Mouse (Mus musculus) embryonic facial prominence, embryonic 10.5 days (tissue): ENCODE measurements around the gene Vps45. TPM values are rescaled to one million over a fixed set of nuclear protein-coding genes. Genes with fewer than 3 reads are reported as not detected.

Experiments used
- DNase-seq: peaks from one replicate; pipeline ENCODE4 v3.0.0-alpha.2; 2017; ENCODE audit warnings: low spot score
- H3K27ac ChIP-seq: fragments of 300-500 bp; sonication (generic); replicated peaks from 2 replicates; pipeline ENCODE4 v1.5.1; 2016; ENCODE audit warnings: mild to moderate bottlenecking
- H3K27me3 ChIP-seq: fragments of 300-500 bp; sonication (generic); replicated peaks from 2 replicates; pipeline ENCODE4 v1.6.1; 2016; ENCODE audit warnings: low read depth, mild to moderate bottlenecking; ENCODE audit not compliant: poor library complexity, severe bottlenecking
- H3K36me3 ChIP-seq: fragments of 300-500 bp; sonication (generic); replicated peaks from 2 replicates; pipeline ENCODE4 v1.6.1; 2016; ENCODE audit warnings: mild to moderate bottlenecking, moderate library complexity
- H3K4me1 ChIP-seq: fragments of 300-500 bp; sonication (generic); 2 replicates; pipeline ENCODE4 v1.6.1; 2016
- H3K4me3 ChIP-seq: fragments of 300-500 bp; sonication (generic); 2 replicates; pipeline ENCODE4 v1.5.1; 2016; ENCODE audit warnings: mild to moderate bottlenecking, moderate library complexity
- H3K9me3 ChIP-seq: fragments of 300-500 bp; sonication (generic); 2 replicates; pipeline ENCODE4 v1.6.1; 2016; ENCODE audit warnings: mild to moderate bottlenecking
- WGBS: fragments of 180-500 bp; shearing (Covaris S2); methylation state at CpG from one replicate; pipeline ENCODE4 v1.1.7; 2016; 5-methylcytosine and 5-hydroxymethylcytosine counted together
- polyA plus RNA-seq: library from polyadenylated mRNA; unstranded; fragments of >200 nt; fragmentation: Nextera tagmentation; extraction: Ambion mirVana; gene quantifications from 2 replicates; pipeline ENCODE4 v1.2.1, GENCODE M21; 2016

The Vps45 gene
- polyA plus RNA-seq, result 22.4 and 26.5 TPM in 2 replicates

DNA sequence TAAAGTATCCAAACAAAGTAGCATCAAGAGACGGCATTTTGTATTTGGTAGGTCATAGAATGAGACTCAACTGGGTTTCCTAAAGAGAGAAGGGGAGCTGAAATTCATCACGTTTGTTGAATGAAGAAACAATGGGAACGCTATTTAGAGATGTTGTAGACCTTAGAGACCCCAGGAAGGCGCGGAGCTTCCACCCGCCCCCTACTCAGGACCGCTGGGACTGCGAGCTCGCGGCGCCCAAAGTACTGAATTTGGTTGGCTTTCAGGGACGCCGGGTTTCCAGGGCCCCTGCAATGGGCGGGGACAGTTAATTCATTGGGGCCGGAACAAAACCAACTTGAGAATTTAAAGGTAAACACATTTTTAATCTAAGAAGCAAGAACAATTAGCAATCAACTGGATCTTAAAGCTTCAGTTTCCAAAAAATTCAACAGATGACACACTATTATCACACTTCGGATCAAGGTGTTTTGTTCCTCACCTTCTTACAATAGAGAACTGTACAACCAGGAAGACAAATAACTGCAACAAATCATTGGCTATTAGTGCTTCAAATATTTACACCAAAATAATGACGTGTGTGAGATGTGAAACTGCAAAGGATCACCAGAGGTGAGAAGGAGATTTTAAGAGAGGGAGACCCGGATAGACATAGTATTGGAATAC is at the start of gene Vps45:
Gene Vps45, minus strand, starts transcription at position 236 of the 666 bp plus-strand sequence.
- peak; percentile 78 for DNase-seq
- WGBS, result 1% methylated on average over 18 of the region's 18 CpGs
- H3K27me3 ChIP-seq, result no peaks in the 10 kb centered on the region
- peak within 1 kb of the TSS; percentile 90 for H3K27ac ChIP-seq
- no peaks in the 10 kb centered on the region for H3K9me3 ChIP-seq
- H3K36me3 ChIP-seq, result peaks cover 5% of the 10 kb centered on the region; the same call in 1 of the 2 replicates
- H3K4me1 ChIP-seq, result peaks cover 17% of the 10 kb centered on the region
- H3K4me3 ChIP-seq, result peak within 1 kb of the TSS; percentile 75

- WGBS, result 91% methylated on average over 4 of the region's 4 CpGs
- no peaks in the 10 kb centered on the region for H3K9me3 ChIP-seq
- peaks cover 37% of the 10 kb centered on the region for H3K4me1 ChIP-seq
- peaks cover 6% of the 10 kb centered on the region; the same call in 1 of the 2 replicates for H3K36me3 ChIP-seq
- DNase-seq, result no peak
- H3K27me3 ChIP-seq, result no peaks in the 10 kb centered on the region
- peak overlapping the region; percentile 96; the same call in 1 of the 2 replicates for H3K4me3 ChIP-seq
- no peak overlapping the region for H3K27ac ChIP-seq
Observed at GRCm38 (mm10) chr3:96106151-96106550, 47.9 kb upstream of the Vps45 start.

DNA sequence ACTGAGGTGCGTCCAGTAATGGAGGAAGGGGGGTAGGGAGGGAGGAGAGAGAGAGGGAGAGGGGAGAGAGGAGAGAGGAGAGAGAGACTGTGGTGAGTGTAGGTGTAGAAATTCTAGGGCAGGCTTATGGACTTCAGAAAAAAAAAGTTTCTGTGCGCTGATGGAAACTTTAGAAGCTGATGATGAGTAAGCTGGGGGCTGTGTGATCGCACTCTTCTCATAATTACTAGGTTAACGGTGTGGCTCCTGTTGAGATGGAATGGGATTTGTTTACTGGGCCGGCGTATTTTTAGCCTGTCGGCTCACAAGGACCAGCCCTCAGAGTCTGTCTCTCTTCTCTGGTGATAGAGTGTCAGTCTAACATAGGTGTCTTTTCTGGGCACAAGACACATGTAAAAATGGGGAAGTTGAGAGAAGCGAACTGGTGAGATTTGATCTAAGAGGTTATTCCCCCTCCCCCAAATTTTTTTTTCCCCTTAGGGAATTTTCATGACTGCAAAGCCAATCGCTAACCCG is 47.0 kb upstream of the Vps45 start:
- peak overlapping the region; percentile 96 for H3K4me3 ChIP-seq
- H3K9me3 ChIP-seq, result no peaks in the 10 kb centered on the region
- no peak for DNase-seq
- H3K4me1 ChIP-seq, result peaks cover 37% of the 10 kb centered on the region
- H3K27ac ChIP-seq, result peak overlapping the region; percentile 96
- WGBS, result 7% methylated on average over 10 of the region's 10 CpGs
- H3K36me3 ChIP-seq, result peaks cover 6% of the 10 kb centered on the region; the same call in 1 of the 2 replicates
- no peaks in the 10 kb centered on the region for H3K27me3 ChIP-seq

DNA sequence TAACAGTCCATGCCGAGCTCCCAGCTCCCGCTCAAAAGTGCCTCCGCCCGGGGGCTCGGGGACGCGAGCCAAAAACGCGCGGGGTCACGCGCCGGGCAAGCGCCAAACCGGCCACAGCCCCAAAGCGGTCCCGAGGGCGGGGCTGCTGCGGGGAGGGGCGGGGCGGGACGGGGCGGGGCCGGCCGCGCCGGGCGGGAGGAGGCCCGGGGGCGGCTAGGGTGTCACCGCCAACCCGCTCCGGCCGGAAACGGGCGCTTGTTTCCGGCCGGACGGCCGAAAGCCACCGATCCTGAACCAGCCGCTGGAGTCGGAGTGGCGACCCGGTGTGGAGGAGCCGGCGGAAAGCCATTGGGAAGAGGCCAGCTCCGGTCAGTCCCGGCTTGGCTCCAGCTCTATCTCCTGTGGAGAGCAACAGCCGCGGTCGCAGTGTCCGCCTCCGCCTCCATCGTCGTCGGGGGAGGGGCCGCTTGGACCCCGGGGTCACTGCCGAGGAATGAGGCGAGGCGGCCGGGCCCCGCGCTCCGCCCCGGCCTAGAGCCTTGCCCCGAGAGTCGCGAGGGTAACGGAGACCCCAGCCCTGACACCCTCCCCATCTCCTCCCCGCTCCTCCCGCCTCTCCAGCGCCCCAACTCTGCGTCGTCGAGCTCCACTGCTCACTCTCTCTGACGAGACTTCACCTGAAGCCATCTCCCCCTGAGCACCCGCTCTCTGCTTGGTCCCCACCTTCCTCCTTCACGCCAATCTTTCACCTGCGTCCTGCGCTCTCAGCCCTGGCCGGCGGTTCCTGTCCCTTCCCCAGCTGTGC is 46.2 kb upstream of the Vps45 start, which contains the start of gene Otud7b:
Gene Otud7b, plus strand, starts transcription at position 267 of the 805 bp plus-strand sequence.
- H3K4me1 ChIP-seq, result peaks cover 37% of the 10 kb centered on the region
- no peaks in the 10 kb centered on the region for H3K9me3 ChIP-seq
- WGBS, result under 1% methylated on average over 81 of the region's 84 CpGs
- no peaks in the 10 kb centered on the region for H3K27me3 ChIP-seq
- peak; percentile 91 for DNase-seq
- H3K4me3 ChIP-seq, result peak within 1 kb of the TSS; percentile 96
- H3K27ac ChIP-seq, result peak within 1 kb of the TSS; percentile 96
- peaks cover 6% of the 10 kb centered on the region; the same call in 1 of the 2 replicates for H3K36me3 ChIP-seq

DNA sequence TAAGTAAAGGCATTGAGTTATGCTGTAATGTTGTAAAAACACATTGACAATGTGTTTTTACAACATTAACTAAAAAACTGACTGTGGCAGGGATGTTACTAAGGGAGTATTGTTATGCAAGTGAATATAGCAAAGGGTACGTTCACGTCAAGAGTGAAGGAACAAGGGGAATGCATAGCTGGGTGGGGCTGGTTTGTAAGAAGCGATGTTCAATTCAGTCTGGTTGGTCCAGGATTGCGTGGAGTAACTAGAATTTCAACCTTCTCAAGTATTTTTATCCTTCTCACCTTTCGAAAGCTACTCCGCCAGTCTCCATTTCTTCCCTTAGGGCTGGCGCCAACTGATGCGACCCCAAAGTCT is 45.6 kb upstream of the Vps45 start:
- H3K9me3 ChIP-seq, result no peaks in the 10 kb centered on the region
- DNase-seq, result no peak
- H3K36me3 ChIP-seq, result 0 out of 2 replicates have a peak, but pooled peaks cover 2% of the 10 kb centered on the region
- peaks cover 37% of the 10 kb centered on the region for H3K4me1 ChIP-seq
- peak overlapping the region; percentile 96 for H3K4me3 ChIP-seq
- H3K27ac ChIP-seq, result peak overlapping the region; percentile 96
- H3K27me3 ChIP-seq, result no peaks in the 10 kb centered on the region
- 4% methylated on average over 8 of the region's 8 CpGs for WGBS

DNA sequence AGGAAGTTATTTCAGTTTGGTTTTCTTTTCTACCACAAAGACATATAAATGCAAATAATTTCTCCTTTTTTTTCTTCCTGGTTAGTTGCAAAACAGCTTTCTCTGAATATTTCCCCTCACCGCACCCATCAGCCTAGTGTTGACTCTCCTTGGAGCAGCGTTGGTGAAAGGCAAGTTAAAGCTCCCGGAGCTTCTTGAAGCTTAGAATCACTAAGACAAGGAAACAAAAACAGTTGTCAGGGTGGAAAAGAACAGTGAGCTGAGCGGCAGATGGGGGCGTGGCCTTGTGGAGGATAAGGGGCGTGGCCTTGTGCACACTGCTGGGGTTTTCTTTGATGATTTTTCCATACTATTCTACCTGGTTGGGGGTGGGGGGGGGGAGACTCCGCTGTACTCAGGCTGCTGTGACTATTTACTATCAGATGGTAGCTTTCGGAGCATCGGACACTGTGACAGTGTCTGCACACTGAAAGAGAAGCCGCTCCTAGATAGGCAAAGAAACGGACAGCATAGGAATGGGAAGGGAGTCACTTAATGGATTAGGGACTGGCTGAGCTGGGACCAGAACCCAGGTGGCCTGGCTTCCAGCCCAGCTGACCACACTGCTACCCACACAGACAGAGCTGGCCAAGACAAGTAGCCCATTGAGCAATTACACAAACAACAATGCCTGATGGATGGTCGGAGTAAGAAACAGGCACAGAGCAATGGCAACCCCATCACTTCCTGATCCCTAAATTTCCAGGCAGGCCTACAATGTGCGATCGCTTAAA is 44.0 kb upstream of the Vps45 start:
- peaks cover 37% of the 10 kb centered on the region for H3K4me1 ChIP-seq
- H3K36me3 ChIP-seq, result no peaks in the 10 kb centered on the region
- H3K27me3 ChIP-seq, result no peaks in the 10 kb centered on the region
- WGBS, result 20% methylated on average over 14 of the region's 14 CpGs
- peak overlapping the region; percentile 2; the same call in 1 of the 2 replicates for H3K27ac ChIP-seq
- peak overlapping the region; percentile 48 for H3K4me3 ChIP-seq
- peak; percentile 72 for DNase-seq
- H3K9me3 ChIP-seq, result no peaks in the 10 kb centered on the region

DNA sequence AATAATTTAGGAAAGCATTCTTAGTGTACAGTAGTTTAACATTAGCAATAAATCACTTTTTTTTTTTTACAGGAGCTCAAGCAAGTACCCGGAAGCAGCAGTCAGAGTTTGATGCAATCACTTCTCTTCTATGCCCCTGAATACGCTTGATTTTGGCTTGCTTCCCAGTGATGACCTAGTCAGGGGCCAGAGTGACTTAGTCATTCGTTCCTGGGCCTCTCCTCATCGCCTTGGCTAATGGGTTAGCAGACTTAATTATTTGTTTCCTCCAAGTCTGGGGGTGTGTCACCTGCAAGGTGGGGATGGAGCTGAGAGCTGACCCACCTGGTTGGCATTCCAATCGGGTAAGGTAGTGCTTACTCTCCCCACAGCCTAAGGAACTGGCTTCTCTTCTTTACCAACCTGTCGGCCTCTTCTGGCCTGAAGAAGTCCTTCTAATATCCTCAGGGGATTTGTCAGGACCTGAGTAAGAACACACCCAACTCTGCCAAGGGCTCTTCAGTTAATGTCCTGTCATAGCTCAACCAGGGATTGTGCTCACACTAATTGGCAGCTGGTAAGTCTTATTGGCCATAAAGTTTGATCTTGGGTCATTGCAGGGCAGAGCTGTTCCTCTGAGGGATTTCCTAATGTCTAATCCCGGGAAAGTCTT is 40.5 kb upstream of the Vps45 start:
- Histone ChIP-seq H3K27me3 (no peaks in the 10 kb centered on the region), H3K9me3 (no peaks in the 10 kb centered on the region), H3K27ac (no peak overlapping the region), H3K4me1 (peaks cover 11% of the 10 kb centered on the region), H3K4me3 (no peak overlapping the region), H3K36me3 (no peaks in the 10 kb centered on the region)
- 71% methylated on average over 7 of the region's 7 CpGs for WGBS
- no peak for DNase-seq

GRCm38 (mm10) chr3:96098168-96098567 is 39.9 kb upstream of the Vps45 start:
- Histone ChIP-seq H3K4me1 (peaks cover 8% of the 10 kb centered on the region), H3K36me3 (no peaks in the 10 kb centered on the region), H3K27me3 (no peaks in the 10 kb centered on the region), H3K27ac (no peak overlapping the region), H3K4me3 (no peak overlapping the region), H3K9me3 (no peaks in the 10 kb centered on the region)
- no peak for DNase-seq
- 72% methylated on average over 4 of the region's 4 CpGs for whole genome bisulfite sequencing

DNA sequence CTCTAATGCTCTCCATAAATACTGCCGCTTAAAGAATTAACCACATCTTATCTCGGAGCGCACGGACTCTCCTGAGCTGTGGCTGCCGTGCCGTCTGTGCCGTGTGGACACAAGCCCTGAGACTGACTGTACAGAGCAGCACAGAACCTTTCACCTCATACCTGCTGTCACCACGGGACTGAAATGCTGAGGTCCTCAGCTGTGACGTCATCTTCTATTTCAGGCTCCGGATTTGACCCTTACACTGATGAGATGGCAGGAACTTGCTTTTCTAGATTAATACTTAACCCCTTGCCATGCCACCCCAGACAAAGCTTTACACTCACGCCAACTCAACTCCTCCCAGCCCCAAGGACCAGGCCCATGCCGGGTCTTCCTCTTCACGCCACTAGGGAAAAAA is 35.9 kb upstream of the Vps45 start:
- 86% methylated on average over 13 of the region's 13 CpGs for WGBS
- H3K4me1 ChIP-seq, result no peaks in the 10 kb centered on the region
- no peak overlapping the region for H3K27ac ChIP-seq
- H3K36me3 ChIP-seq, result no peaks in the 10 kb centered on the region
- H3K4me3 ChIP-seq, result no peak overlapping the region
- no peak for DNase-seq
- no peaks in the 10 kb centered on the region for H3K27me3 ChIP-seq
- no peaks in the 10 kb centered on the region for H3K9me3 ChIP-seq

DNA sequence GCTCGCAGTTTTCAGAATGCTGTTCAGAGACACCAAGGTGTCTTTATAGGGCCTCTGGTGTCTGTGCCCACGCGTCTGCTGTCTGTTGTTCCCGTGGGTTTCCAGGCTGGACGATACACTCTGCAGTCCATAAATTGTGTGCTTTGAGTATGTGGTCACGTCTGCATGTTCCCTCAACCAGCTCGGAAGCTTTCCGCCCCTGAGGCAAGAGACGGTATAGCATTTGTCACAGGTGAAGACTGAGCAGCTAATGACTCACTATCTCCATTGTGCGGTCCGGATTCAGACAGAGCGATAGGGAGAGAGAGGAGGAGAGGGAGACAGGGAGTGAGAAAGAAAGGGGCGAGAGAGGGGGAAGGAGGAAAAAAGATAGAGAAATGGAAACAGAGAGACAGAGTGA is 35.2 kb upstream of the Vps45 start:
- no peak overlapping the region for H3K4me3 ChIP-seq
- no peaks in the 10 kb centered on the region for H3K36me3 ChIP-seq
- no peaks in the 10 kb centered on the region for H3K9me3 ChIP-seq
- no peaks in the 10 kb centered on the region for H3K4me1 ChIP-seq
- no peak for DNase-seq
- no peak overlapping the region for H3K27ac ChIP-seq
- H3K27me3 ChIP-seq, result no peaks in the 10 kb centered on the region
- 61% methylated on average over 13 of the region's 13 CpGs for WGBS

DNA sequence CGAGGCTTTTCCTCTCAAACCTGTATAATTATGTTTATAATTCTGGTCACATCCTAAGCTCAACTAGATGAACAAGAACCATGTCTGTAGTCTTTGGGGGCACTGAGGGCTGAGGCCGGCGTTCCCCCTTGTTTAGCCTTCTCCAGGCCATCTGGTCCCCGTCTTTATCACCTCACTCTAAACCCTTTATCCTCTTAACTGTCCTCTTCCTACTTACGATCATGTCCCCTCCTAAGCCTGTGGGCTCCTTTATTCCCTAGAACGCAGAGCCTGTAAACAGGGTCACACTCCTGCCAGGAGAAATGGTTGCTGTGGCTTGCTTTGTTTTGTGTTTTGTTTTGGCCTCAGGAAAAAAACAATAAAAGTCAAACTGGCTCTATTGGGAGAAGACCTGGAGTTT is 33.7 kb upstream of the Vps45 start:
- no peaks in the 10 kb centered on the region for H3K4me1 ChIP-seq
- no peak for DNase-seq
- H3K4me3 ChIP-seq, result no peak overlapping the region
- no peaks in the 10 kb centered on the region for H3K9me3 ChIP-seq
- 70% methylated on average over 6 of the region's 6 CpGs for WGBS
- no peaks in the 10 kb centered on the region for H3K36me3 ChIP-seq
- no peaks in the 10 kb centered on the region for H3K27me3 ChIP-seq
- H3K27ac ChIP-seq, result no peak overlapping the region

DNA sequence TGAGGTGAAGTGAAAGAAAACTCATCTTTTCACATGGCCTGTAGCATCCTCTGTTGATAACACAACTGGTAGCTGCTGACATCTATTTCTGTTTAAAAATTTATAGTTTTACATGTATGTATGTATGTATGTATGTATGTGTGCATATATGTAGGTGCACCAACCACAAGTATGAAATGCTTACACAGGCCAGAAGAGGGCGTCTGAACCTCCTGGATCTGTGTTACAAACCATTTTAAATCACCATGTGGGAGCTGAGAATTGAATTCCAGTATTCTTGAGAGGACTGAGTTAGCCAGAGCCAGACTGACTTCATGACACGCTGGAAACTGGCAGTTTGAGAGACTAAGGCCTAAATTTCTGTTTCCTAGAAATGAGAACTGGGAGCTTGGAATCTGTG is 32.9 kb upstream of the Vps45 start:
- no peak for DNase-seq
- no peak overlapping the region for H3K27ac ChIP-seq
- H3K27me3 ChIP-seq, result no peaks in the 10 kb centered on the region
- WGBS, result 74% methylated on average over 2 of the region's 2 CpGs
- no peaks in the 10 kb centered on the region for H3K9me3 ChIP-seq
- H3K36me3 ChIP-seq, result no peaks in the 10 kb centered on the region
- no peak overlapping the region for H3K4me3 ChIP-seq
- no peaks in the 10 kb centered on the region for H3K4me1 ChIP-seq
